Mouse (Mus musculus) G1E-ER4 (cell line): ENCODE results near the gene Rexo1. TPM values are rescaled to one million over a fixed set of nuclear protein-coding genes. Genes with fewer than 3 reads are reported as not detected.

ENCODE experiments used
- GATA1 ChIP-seq: IDR thresholded peaks from one replicate; pipeline ENCODE4 v1.8.0; 2012; ENCODE audit warnings: low read length, inconsistent platforms
- polyA plus RNA-seq: library from polyadenylated mRNA; stranded (reverse); fragments of >175 nt; gene quantifications from 2 replicates; pipeline ENCODE4 v1.2.3, GENCODE M21; 2012

Gene Rexo1
- polyA plus RNA-seq, 1 experiment: 226 TPM

- TF ChIP-seq GATA1: no peak
Observed at GRCm38 (mm10) chr10:80589127-80589878, 27.9 kb upstream of the Rexo1 start.

GRCm38 (mm10) chr10:80587305-80587657, 25.9 kb upstream of the Rexo1 start:
- no peak for TF ChIP-seq GATA1

- TF ChIP-seq GATA1: no peak
Observed at GRCm38 (mm10) chr10:80586407-80587304, 25.3 kb upstream of the Rexo1 start.

- TF ChIP-seq GATA1: no peak
Observed at GRCm38 (mm10) chr10:80585581-80585980, 24.2 kb upstream of the Rexo1 start.

- no peak for TF ChIP-seq GATA1
Observed at GRCm38 (mm10) chr10:80584642-80585552, 23.5 kb upstream of the Rexo1 start.

GRCm38 (mm10) chr10:80584045-80584488, 22.7 kb upstream of the Rexo1 start:
- no peak for TF ChIP-seq GATA1

GRCm38 (mm10) chr10:80583047-80583446, 21.7 kb upstream of the Rexo1 start:
- no peak for TF ChIP-seq GATA1

GRCm38 (mm10) chr10:80578911-80579310, 17.6 kb upstream of the Rexo1 start:
- no peak for TF ChIP-seq GATA1

GRCm38 (mm10) chr10:80578131-80578750, 16.9 kb upstream of the Rexo1 start:
- no peak for TF ChIP-seq GATA1

- TF ChIP-seq GATA1: no peak
Observed at GRCm38 (mm10) chr10:80577195-80578130, 16.1 kb upstream of the Rexo1 start, which contains the start of gene Klf16. Gene Klf16, minus strand, starts transcription at chr10:80577321.

- no peak for TF ChIP-seq GATA1
Observed at GRCm38 (mm10) chr10:80576351-80577194, 15.2 kb upstream of the Rexo1 start.

- no peak for TF ChIP-seq GATA1
Observed at GRCm38 (mm10) chr10:80575925-80576324, 14.6 kb upstream of the Rexo1 start.

GRCm38 (mm10) chr10:80574896-80575295, 13.5 kb upstream of the Rexo1 start:
- no peak for TF ChIP-seq GATA1
